Mouse (Mus musculus) splenic B cell, adult 2 months (primary cell): ENCODE results near the gene Slc6a20b.
"Not testable (repeated sequence)": the region's sequence is repeated elsewhere in the genome, so short reads cannot be mapped to it uniquely, and the experiment has no call there.

Source experiments
- DNase-seq: peaks from one replicate; pipeline ENCODE4 v3.0.0-alpha.2; 2011; ENCODE audit warnings: low read depth, low spot score
- H3K27me3 ChIP-seq: 2 replicates; pipeline ENCODE4 v1.6.1; 2012; ENCODE audit warnings: mild to moderate bottlenecking, low read length, moderate library complexity, mixed read lengths; ENCODE audit not compliant: control insufficient read depth, poor library complexity, insufficient read depth, severe bottlenecking
- H3K36me3 ChIP-seq: 2 replicates; pipeline ENCODE4 v1.6.1; 2012; ENCODE audit warnings: mild to moderate bottlenecking, low read length, moderate library complexity, mixed read lengths; ENCODE audit not compliant: control insufficient read depth, poor library complexity, insufficient read depth, severe bottlenecking

Slc6a20b gene

DNA sequence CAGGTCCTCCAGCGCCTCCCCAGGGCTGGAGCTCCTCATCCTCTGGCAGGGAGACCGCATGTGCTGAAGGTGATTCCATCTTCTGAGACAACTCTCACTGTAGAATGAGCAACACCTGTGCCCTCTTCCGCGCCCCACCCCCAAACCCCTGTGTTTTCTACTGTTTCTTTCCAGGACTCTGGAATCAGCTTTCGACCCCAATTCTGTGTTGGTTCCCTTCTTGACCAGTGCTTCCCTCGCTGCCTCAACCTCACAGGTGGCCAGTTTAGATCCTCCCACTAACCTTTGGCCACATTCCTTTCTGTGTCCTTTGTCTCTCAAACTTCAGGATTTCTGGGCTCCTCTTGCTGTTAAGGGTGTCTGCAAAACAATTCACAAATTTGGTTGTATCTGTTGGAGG lies at the start of gene Slc6a20b:
Gene Slc6a20b (minus strand): TSS at position 285 of the 400 bp plus-strand sequence.
- DNase-seq, result no peak
- H3K27me3 ChIP-seq, result no peaks in the 10 kb centered on the region
- H3K36me3 ChIP-seq, result no peaks in the 10 kb centered on the region

- Histone ChIP-seq H3K27me3 (no peaks in the 10 kb centered on the region; the same call in none of the 2 replicates), H3K36me3 (no peaks in the 10 kb centered on the region)
- no peak for DNase-seq
Observed at GRCm38 (mm10) chr9:123679198-123679597, 46.8 kb upstream of the Slc6a20b start.

DNA sequence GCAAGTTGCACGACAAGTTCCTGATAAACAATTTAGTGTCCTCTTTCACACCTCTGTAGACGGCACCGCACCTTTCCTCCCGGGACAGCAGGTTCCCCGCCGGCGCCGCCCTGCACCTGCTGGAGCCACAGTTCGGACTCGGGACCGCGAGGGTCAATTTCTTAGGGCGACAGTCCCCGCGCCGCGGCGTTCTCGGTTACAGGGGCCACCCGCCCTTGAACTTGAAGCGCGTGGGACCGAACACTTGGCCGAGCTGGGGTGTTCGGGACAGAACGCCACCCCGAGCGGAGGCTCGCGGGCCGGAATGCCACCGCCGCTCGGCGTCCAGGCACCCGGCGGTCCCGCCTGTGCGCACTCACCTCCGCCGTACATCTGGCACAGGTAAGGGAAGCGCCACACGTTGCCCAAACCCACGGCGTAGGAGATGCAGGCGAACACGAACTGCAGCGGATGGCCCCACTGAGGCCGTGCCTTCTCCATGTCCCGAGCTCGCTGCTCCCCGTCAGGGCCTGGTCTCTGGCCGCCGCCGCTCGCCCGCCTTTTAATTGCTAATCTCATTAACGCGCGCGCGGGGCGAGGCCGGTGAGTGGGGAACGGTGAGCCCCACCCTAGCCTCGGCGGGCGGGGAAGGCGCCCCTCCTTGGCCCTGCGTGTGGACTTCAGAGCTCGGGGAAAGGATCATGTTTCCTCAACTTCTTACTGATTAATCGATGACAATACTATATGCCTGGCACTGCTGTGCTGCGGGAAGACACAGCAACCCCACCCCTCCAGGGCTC lies 46.2 kb upstream of the Slc6a20b start, which contains the start of the genes Ccr9 and Slc6a20a:
Gene Ccr9 (plus strand): TSS at position 113 of the 779 bp plus-strand sequence.
Gene Slc6a20a (minus strand): TSS at position 559 of the 779 bp plus-strand sequence.
- peak; percentile 14 for DNase-seq
- H3K36me3 ChIP-seq, result no peaks in the 10 kb centered on the region
- no peaks in the 10 kb centered on the region; the same call in none of the 2 replicates for H3K27me3 ChIP-seq

- Histone ChIP-seq H3K27me3 (no peaks in the 10 kb centered on the region), H3K36me3 (no peaks in the 10 kb centered on the region)
- DNase-seq, result peak; percentile 81
Observed at GRCm38 (mm10) chr9:123665645-123666044, 33.3 kb upstream of the Slc6a20b start.

- not testable (repeated sequence) for DNase-seq, H3K36me3 ChIP-seq, H3K27me3 ChIP-seq
Observed at GRCm38 (mm10) chr9:123659986-123660676, 27.8 kb upstream of the Slc6a20b start.

DNA sequence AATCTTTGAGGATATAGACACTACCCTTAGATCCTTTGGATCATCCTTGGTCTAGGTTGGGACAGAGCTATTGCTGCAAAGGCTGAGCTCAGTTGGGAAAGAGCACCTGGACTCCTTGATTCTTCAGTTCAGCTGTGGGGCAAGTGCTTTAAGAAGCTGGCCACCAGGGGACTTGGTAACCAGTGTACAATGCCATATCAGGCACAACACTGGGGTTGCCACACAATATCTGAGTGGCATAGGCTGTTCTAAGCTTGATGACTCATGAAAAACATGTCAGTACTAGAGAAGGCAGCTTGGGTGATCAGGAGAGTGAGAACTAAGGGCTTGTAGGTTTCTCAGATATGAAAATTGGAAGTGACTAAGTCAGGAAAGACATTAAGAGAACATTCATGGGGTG lies 26.6 kb upstream of the Slc6a20b start:
- no peaks in the 10 kb centered on the region for H3K27me3 ChIP-seq
- no peaks in the 10 kb centered on the region for H3K36me3 ChIP-seq
- DNase-seq, result no peak

GRCm38 (mm10) chr9:123657457-123657856 lies 25.1 kb upstream of the Slc6a20b start:
- no peak for DNase-seq
- Histone ChIP-seq H3K36me3 (no peaks in the 10 kb centered on the region), H3K27me3 (no peaks in the 10 kb centered on the region)

DNA sequence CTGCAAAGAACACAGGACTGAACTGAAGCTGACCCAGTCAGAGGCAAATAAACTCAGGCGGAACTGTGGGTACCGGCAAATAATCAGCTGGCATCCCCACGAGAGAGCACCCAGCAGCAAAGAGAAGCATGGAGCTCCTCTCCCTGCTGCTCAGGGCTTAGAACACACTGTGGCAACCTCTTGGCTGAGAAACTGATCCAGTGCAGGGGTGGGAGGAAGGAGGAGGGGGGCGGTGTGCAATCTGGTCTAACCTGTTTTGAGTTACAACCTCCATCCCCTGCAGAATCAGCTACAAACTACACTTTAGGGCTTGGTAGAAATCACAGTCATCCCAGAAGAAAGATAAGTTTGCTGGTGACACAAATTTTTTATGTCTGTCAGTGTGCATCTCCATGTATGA lies 19.0 kb upstream of the Slc6a20b start:
- DNase-seq, result no peak
- no peaks in the 10 kb centered on the region for H3K36me3 ChIP-seq
- H3K27me3 ChIP-seq, result no peaks in the 10 kb centered on the region

DNA sequence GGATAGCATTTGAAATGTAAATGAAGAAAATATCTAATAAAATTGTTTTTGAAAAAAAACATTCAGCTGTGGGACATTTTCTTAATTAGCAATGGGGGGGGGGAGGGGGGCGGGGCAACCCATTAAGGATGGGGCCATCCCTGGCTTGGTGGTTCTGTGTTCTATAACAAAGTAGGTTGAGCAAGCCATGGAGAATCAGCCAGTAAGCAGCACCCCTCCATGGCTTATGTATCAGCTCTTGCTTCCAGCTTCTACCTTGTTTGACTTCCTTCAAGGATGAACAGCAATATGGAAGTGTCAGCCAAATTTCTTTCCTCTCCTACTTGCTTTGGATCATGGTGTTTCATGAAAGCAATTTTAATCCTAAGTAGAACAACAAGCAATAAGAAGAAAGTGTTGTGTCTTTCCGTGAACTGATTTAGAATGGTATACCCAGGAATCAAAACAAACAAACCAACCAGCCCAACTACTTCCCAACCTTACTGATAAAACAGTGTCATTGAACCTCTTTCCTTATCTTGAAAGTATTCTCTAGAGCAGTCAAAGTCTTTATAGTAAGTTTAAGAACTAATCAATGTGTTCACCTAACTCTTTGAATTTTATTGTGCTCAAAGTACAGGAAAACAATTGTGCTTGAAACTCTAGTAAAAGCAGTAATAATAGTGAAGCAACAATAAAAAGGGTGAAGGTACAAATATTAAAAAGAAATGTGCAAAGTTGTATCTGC lies 17.6 kb upstream of the Slc6a20b start:
- Histone ChIP-seq H3K36me3 (no peaks in the 10 kb centered on the region), H3K27me3 (no peaks in the 10 kb centered on the region)
- DNase-seq, result no peak

DNA sequence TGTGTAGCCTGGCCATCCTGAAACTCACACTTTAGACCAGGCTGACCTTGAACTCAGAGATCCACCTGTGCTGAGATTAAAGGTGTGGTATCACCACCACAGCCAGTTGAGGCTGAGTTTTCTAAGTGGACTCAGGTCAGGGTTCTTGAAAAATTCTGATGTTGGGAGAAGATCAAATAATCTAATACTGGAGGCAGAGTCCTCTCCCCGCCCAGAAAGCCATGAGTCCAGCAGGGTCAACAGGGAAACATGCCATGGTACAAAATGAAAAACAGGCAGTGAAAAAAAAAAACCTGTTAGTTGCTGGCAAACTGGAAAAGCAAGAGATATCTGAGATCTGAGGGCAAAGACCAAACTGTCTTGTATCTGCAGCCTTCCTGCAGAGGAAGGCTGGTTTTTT lies 7.7 kb upstream of the Slc6a20b start:
- H3K36me3 ChIP-seq, result no peaks in the 10 kb centered on the region
- no peaks in the 10 kb centered on the region for H3K27me3 ChIP-seq
- no peak for DNase-seq

- peak; percentile 52 for DNase-seq
- no peaks in the 10 kb centered on the region for H3K36me3 ChIP-seq
Observed at GRCm38 (mm10) chr9:123638668-123639089, 6.3 kb upstream of the Slc6a20b start.

GRCm38 (mm10) chr9:123638231-123638630 lies 5.9 kb upstream of the Slc6a20b start:
- DNase-seq, result no peak
- H3K27me3 ChIP-seq, result no peaks in the 10 kb centered on the region
- H3K36me3 ChIP-seq, result no peaks in the 10 kb centered on the region

More at GRCm38 (mm10) chr9:123638668-123639089, 6.3 kb upstream of the Slc6a20b start:
- H3K27me3 ChIP-seq, result no peaks in the 10 kb centered on the region

GRCm38 (mm10) chr9:123636771-123637170 lies 4.4 kb upstream of the Slc6a20b start:
- DNase-seq, result no peak
- no peaks in the 10 kb centered on the region for H3K27me3 ChIP-seq
- no peaks in the 10 kb centered on the region for H3K36me3 ChIP-seq

DNA sequence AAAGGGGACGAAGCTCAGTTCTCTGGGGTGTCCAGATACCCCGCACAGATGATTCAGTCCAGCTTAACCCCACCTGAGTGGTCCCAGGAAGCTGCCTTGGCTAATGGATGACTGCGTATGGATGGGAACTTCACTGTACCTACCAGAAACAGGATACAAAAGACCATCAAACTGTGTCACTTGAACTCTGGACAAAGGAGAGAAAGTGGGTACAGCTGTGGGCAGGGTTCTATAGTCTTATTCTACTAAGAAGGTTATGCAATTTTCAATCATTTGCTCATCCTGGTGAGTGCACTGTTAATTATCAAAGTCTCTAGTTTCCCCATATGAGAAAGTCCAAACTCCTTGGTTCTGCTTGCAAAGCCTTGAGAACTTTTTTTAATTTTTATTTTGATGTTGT lies 628 bp upstream of the Slc6a20b start:
- Histone ChIP-seq H3K27me3 (no peaks in the 10 kb centered on the region), H3K36me3 (no peaks in the 10 kb centered on the region)
- no peak for DNase-seq

DNA sequence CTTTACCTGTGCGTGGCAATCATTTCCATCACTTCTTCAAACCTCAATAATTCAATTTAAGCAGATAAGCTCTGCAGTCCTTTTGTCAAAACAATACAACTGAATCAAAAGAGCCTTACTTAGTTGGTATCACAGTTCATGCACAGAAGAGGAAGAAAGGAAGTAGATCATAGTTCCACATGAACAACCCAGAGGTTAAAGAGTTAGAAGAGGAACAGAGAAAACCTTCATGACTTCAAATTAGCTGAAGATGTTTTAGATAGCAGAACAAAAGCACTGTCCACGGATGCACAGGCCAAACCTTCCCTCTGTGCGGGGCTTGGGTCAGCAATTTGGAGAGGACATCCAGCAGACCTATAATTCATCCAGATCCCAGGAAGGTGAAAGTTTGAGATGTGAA lies 699 bp downstream of the Slc6a20b start:
- peak; percentile 61 for DNase-seq
- no peaks in the 10 kb centered on the region for H3K27me3 ChIP-seq
- no peaks in the 10 kb centered on the region for H3K36me3 ChIP-seq
